Mouse (Mus musculus) gastrocnemius, postnatal 4 days (tissue): ENCODE results near the gene Dnmt1. TPM values are rescaled to one million over a fixed set of nuclear protein-coding genes. Genes with fewer than 3 reads are reported as not detected.
A peak's percentile ranks its signal among the peaks of the same experiment; 100 is the strongest.

Experiments used
- DNase-seq, 2 experiments: peaks; one replicate each; pipeline ENCODE4 v3.0.0; 2021 to 2022; ENCODE audit warnings: low spot score in 2 of 2, mixed read lengths in 2 of 2
- total RNA-seq, 2 experiments: library from RNA; stranded (reverse); gene quantifications; 2 replicates each; pipeline ENCODE4 v1.2.3; 2021

The Dnmt1 gene
- total RNA-seq, 2 experiments from 2014 or later, result 44.5 to 46.0 TPM

GRCm38 (mm10) chr9:20978409-20979095, 18.9 kb upstream of the Dnmt1 start:
- no peak for DNase-seq

- DNase-seq, result no peak
These were observed 17.4 kb upstream of the Dnmt1 start for GRCm38 (mm10) chr9:20976961-20977689.

GRCm38 (mm10) chr9:20976216-20976960, 16.7 kb upstream of the Dnmt1 start, which contains the start of gene S1pr2:
Gene S1pr2 (minus strand): TSS chr9:20976781.
- peak; percentile 81 to 90 for DNase-seq

GRCm38 (mm10) chr9:20975431-20976215, 15.9 kb upstream of the Dnmt1 start:
- DNase-seq, result peak in 1 of 2 experiments; percentile 41

GRCm38 (mm10) chr9:20973682-20974075, 14.0 kb upstream of the Dnmt1 start:
- no peak for DNase-seq

GRCm38 (mm10) chr9:20973001-20973681, 13.5 kb upstream of the Dnmt1 start:
- peak in 1 of 2 experiments; percentile 42 for DNase-seq

- peak in 1 of 2 experiments; percentile 68 for DNase-seq
These were observed 12.7 kb upstream of the Dnmt1 start for GRCm38 (mm10) chr9:20972141-20972992.

GRCm38 (mm10) chr9:20971751-20972140, 12.1 kb upstream of the Dnmt1 start:
- DNase-seq, result peak; percentile 50 to 61

GRCm38 (mm10) chr9:20966747-20967146, 7.1 kb upstream of the Dnmt1 start:
- no peak for DNase-seq

- DNase-seq, result no peak
These were observed 6.3 kb upstream of the Dnmt1 start for GRCm38 (mm10) chr9:20966008-20966407.

- DNase-seq, result no peak
These were observed 5.9 kb upstream of the Dnmt1 start for GRCm38 (mm10) chr9:20965606-20966005.

- no peak for DNase-seq
These were observed 1.9 kb upstream of the Dnmt1 start for GRCm38 (mm10) chr9:20961557-20961956.

- DNase-seq, result no peak
These were observed 2.7 kb downstream of the Dnmt1 start for GRCm38 (mm10) chr9:20956989-20957388.

- DNase-seq, result peak; percentile 93 to 95
These were observed 7.0 kb downstream of the Dnmt1 start for GRCm38 (mm10) chr9:20952520-20953227.

- no peak for DNase-seq
These were observed 7.6 kb downstream of the Dnmt1 start for GRCm38 (mm10) chr9:20951966-20952519.

GRCm38 (mm10) chr9:20951441-20951840, 8.2 kb downstream of the Dnmt1 start:
- DNase-seq, result peak in 1 of 2 experiments; percentile 28

- no peak for DNase-seq
These were observed 9.3 kb downstream of the Dnmt1 start for GRCm38 (mm10) chr9:20950419-20950818.

GRCm38 (mm10) chr9:20946066-20946880, 13.4 kb downstream of the Dnmt1 start:
- DNase-seq, result no peak
